Mouse (Mus musculus) layer of hippocampus, postnatal 25 days (tissue): Measurements from ENCODE around the gene Acbd4. TPM values are rescaled to one million over a fixed set of nuclear protein-coding genes. Genes with fewer than 3 reads are reported as not detected.

Experiments
- DNase-seq, 2 experiments: peaks; one replicate each; pipeline ENCODE4 v3.0.0; 2022; ENCODE audit warnings: mixed read lengths in 2 of 2, low spot score in 1 of 2; ENCODE audit errors: extremely low spot score in 1 of 2
- total RNA-seq, 2 experiments: library from RNA; stranded (reverse); gene quantifications; 2 replicates each; pipeline ENCODE4 v1.2.3; 2021

The Acbd4 gene
- 10 to 100 TPM; 79.5 to 90.4 TPM for total RNA-seq

GRCm38 (mm10) chr11:103101481-103101865 is at the start of gene Acbd4, which contains the start of gene Plcd3:
Gene Acbd4 (plus strand): TSS chr11:103101682.
Gene Plcd3 (minus strand): TSS chr11:103101658.
- DNase-seq, result peak; percentile 48 to 64

GRCm38 (mm10) chr11:103052078-103052477 is 49.4 kb upstream of the Acbd4 start:
- DNase-seq, result no peak

- DNase-seq, result no peak
Observed at GRCm38 (mm10) chr11:103053191-103054076, 48.0 kb upstream of the Acbd4 start.

- DNase-seq, result peak; percentile 60 to 86
Observed at GRCm38 (mm10) chr11:103054798-103055197, 46.7 kb upstream of the Acbd4 start.

GRCm38 (mm10) chr11:103056636-103057035 is 44.8 kb upstream of the Acbd4 start:
- DNase-seq, result no peak

GRCm38 (mm10) chr11:103058499-103059085 is 42.9 kb upstream of the Acbd4 start:
- DNase-seq, result no peak

- DNase-seq, result no peak
Observed at GRCm38 (mm10) chr11:103066191-103067050, 35.1 kb upstream of the Acbd4 start.

- no peak for DNase-seq
Observed at GRCm38 (mm10) chr11:103067051-103067361, 34.5 kb upstream of the Acbd4 start.

GRCm38 (mm10) chr11:103067457-103068001 is 34.0 kb upstream of the Acbd4 start:
- no peak for DNase-seq

- no peak for DNase-seq
Observed at GRCm38 (mm10) chr11:103068272-103068671, 33.2 kb upstream of the Acbd4 start.

- no peak for DNase-seq
Observed at GRCm38 (mm10) chr11:103068884-103069283, 32.6 kb upstream of the Acbd4 start.

- no peak for DNase-seq
Observed at GRCm38 (mm10) chr11:103069731-103070130, 31.8 kb upstream of the Acbd4 start.

GRCm38 (mm10) chr11:103070322-103070880 is 31.1 kb upstream of the Acbd4 start:
- DNase-seq, result no peak

- DNase-seq, result no peak
Observed at GRCm38 (mm10) chr11:103073671-103074070, 27.8 kb upstream of the Acbd4 start.

GRCm38 (mm10) chr11:103074121-103074650 is 27.3 kb upstream of the Acbd4 start:
- no peak for DNase-seq

GRCm38 (mm10) chr11:103074796-103075323 is 26.6 kb upstream of the Acbd4 start:
- DNase-seq, result no peak

GRCm38 (mm10) chr11:103076010-103076409 is 25.5 kb upstream of the Acbd4 start:
- no peak for DNase-seq

GRCm38 (mm10) chr11:103076581-103076980 is 24.9 kb upstream of the Acbd4 start:
- no peak for DNase-seq

GRCm38 (mm10) chr11:103078131-103078530 is 23.4 kb upstream of the Acbd4 start:
- DNase-seq, result no peak
